Mouse (Mus musculus) spleen, adult 2 months (tissue): ENCODE data around the gene Erp29. TPM values are rescaled to one million over a fixed set of nuclear protein-coding genes. Genes with fewer than 3 reads are reported as not detected.
A peak's percentile ranks its signal among the peaks of the same experiment; 100 is the strongest.

Experiments used
- DNase-seq, 2 experiments: peaks; one replicate each; pipeline versions ENCODE4 v3.0.0 to v3.0.0-alpha.2; 2012 to 2021; ENCODE audit warnings: low spot score in 2 of 2, low read depth in 1 of 2
- H3K27ac ChIP-seq: fragments of 200-500 bp; 2 replicates; pipeline ENCODE4 v1.5.1; 2012; ENCODE audit warnings: low read length, inconsistent platforms; ENCODE audit not compliant: insufficient read depth
- H3K27me3 ChIP-seq: fragments of 200-500 bp; 2 replicates; pipeline ENCODE4 v1.6.1; 2012; ENCODE audit warnings: mild to moderate bottlenecking, moderate library complexity, low read length, inconsistent platforms; ENCODE audit not compliant: control insufficient read depth, insufficient read depth
- H3K36me3 ChIP-seq: fragments of 200-500 bp; 2 replicates; pipeline ENCODE4 v1.6.1; 2012; ENCODE audit warnings: mild to moderate bottlenecking, low read length, inconsistent platforms; ENCODE audit not compliant: control insufficient read depth, insufficient read depth
- H3K4me1 ChIP-seq: fragments of 200-500 bp; 2 replicates; pipeline ENCODE4 v1.6.1; 2011; ENCODE audit warnings: inconsistent platforms; ENCODE audit not compliant: control insufficient read depth, insufficient read depth, insufficient read length
- H3K4me3 ChIP-seq: fragments of 200-500 bp; 2 replicates; pipeline ENCODE4 v1.5.1; 2011; ENCODE audit warnings: mild to moderate bottlenecking, inconsistent platforms; ENCODE audit not compliant: insufficient read depth, insufficient read length; ENCODE audit errors: extremely low read depth
- CTCF ChIP-seq: fragments of 200-500 bp; IDR thresholded peaks from 2 replicates; pipeline ENCODE4 v1.5.1; 2011; ENCODE audit warnings: mild to moderate bottlenecking, inconsistent platforms; ENCODE audit not compliant: insufficient read depth, insufficient read length, insufficient replicate concordance; ENCODE audit errors: extremely low read depth
- POLR2A ChIP-seq: fragments of 200-500 bp; IDR thresholded peaks from 2 replicates; pipeline ENCODE4 v1.6.1; 2011; ENCODE audit warnings: low read depth, low read length, inconsistent platforms
- WGBS: fragments of 180-500 bp; shearing (Covaris S2); methylation state at CpG from one replicate; pipeline ENCODE4 v1.1.7; 2018; 5-methylcytosine and 5-hydroxymethylcytosine counted together
- polyA plus RNA-seq: library from polyadenylated mRNA; depleted of rRNA; stranded (reverse); fragments of >200 nt; gene quantifications from 2 replicates; pipeline ENCODE4 v1.2.3, GENCODE M21; 2012

Erp29 gene
- polyA plus RNA-seq, 1 experiment: 47.5 TPM

DNA sequence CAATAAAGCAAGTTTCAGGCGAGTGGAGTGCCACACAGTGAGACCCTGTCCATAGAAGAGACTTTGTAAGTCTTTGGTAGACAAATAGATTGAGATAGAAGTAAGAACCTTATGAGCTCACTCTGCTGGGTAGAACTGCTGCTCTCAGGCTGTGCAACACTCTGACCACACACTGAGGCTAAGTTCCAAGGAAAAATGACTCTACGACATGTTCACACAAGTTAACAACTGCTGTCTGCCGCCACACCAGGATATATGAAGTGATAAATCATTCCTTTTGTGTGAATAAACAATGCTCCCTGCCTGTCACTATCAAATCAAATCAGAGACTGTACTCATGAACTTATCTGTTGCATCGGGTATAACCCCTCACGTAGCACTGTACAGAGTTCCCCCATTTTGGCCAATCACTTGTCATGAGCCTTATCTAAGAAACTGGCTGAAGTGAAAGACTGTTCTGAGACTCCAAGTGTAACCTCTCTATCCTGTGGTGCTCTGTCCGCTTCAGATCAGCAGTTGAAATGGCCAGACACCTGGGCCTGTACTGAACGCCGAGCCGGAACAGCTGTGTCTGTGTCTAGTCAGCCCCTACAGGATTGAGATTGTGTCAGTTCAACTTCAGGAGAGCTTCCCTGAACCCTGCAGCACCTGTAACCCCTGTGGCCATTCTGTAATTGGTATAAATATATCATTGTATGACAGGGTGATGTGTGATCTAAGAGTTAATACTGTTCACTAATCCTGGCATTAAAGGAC, 3.4 kb upstream of the Erp29 start:
- Histone ChIP-seq H3K27ac (no peak overlapping the region), H3K4me3 (no peak overlapping the region), H3K27me3 (no peaks in the 10 kb centered on the region), H3K36me3 (no peaks in the 10 kb centered on the region), H3K4me1 (peaks cover under 1% of the 10 kb centered on the region; the same call in 1 of the 2 replicates)
- DNase-seq: no peak
- TF ChIP-seq CTCF (no peak), POLR2A (no peak)
- WGBS: 82% methylated on average over 9 of the region's 9 CpGs

DNA sequence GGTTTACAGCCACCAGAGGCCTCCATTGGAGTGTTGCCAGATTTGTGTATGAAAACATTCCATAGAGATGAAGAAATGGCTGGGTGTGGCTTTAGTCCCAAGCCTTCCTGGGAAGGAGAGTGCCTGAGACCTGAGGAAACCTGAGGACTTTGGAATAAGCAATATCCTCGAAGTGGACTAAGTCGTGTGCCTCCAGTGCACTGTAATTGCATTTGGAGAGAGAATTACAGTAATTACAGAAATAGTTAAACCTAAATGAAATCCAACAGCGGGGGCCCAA, 2.1 kb upstream of the Erp29 start:
- Histone ChIP-seq H3K36me3 (no peaks in the 10 kb centered on the region), H3K27ac (no peak overlapping the region), H3K4me3 (no peak overlapping the region), H3K27me3 (no peaks in the 10 kb centered on the region), H3K4me1 (peaks cover 5% of the 10 kb centered on the region; the same call in 1 of the 2 replicates)
- TF ChIP-seq POLR2A (no peak), CTCF (no peak)
- DNase-seq: no peak
- 93% methylated on average over 3 of the region's 3 CpGs for WGBS

DNA sequence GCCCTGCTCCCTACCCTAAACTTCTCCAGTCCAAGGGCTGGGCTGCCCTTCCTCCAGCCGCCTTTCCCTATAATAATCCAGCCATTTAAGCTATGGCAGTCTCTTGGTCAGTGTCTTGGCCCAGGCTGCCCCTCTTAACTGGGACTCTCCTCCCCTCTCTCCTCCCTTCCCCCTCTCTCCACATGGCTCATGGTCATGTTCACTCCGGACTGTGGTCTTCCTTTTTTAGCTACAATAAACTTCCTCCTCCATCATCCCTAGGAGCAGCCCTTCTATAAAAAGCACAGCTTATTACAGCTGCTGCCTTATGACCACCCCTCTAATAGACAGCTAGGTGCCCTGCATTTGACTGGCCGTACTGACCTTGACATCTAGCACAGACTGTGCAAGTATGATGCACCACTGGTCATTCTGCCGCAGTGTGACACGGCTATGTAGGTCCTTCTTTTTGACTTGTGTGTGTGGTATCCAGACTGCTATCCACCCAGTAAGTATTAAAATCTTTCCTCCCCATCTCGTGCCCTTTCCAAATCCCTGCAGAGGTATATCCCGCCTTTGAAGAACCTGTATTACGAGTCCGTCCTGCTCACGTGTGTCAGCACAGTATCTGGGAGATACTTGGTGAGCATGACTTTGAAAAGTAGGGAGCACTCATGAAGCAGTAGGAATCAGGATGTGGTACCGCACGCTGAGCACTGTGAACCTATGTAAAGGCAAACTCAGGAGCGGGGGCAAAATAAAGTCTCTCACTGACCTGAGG, 1.6 kb upstream of the Erp29 start:
- no peaks in the 10 kb centered on the region for H3K36me3 ChIP-seq
- peaks cover 5% of the 10 kb centered on the region; the same call in 1 of the 2 replicates for H3K4me1 ChIP-seq
- no peaks in the 10 kb centered on the region for H3K27me3 ChIP-seq
- WGBS: 91% methylated on average over 13 of the region's 13 CpGs
- no peak overlapping the region for H3K27ac ChIP-seq
- H3K4me3 ChIP-seq: no peak overlapping the region
- TF ChIP-seq CTCF: no peak
- no peak for TF ChIP-seq POLR2A
- no peak for DNase-seq

DNA sequence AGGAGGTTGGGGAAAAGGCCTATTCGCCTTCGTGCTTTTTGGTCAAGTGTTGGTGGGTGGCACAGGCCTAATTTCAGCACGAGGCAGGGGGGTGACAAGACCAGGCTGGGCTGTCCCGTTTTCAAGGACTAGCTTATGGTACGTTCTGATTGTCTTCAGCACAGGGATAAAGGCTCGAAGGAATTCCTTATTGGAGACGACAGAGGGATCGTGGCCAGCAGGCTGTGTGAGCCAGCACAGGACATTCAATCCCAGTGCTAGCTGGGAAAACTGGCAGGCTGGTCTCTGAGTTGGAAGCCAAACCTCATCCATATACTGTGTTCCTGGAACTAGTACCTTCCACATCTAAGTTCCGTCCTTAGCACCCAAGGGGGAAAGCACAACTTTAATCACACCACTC, 600 bp upstream of the Erp29 start:
- Histone ChIP-seq H3K36me3 (peaks cover 3% of the 10 kb centered on the region; the same call in 1 of the 2 replicates), H3K4me1 (peaks cover 5% of the 10 kb centered on the region; the same call in 1 of the 2 replicates), H3K27me3 (no peaks in the 10 kb centered on the region), H3K27ac (peak overlapping the region; percentile 92), H3K4me3 (peak overlapping the region; percentile 90)
- no peak for TF ChIP-seq CTCF
- no peak for TF ChIP-seq POLR2A
- WGBS: 10% methylated on average over 9 of the region's 9 CpGs
- DNase-seq: no peak

DNA sequence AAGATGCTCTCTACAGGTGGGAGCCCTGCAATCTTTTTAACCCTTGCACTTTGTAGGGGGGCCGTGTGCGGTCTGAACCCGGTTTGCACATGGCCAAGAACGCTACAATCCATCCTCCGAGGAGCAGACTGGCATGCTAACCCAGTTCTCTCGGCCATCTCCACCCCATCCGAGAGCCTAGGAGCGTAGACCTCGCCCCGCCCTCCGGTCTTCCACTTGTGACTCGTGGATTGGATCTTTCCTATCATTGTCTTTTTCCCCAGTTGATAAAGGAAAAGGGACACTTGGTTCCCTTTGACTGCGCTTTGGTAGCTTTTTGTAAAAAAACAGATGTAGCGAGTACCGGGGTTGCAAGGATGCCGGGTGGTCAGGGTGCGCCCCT, 671 bp downstream of the Erp29 start, which contains the start of gene Tmem116:
Gene Tmem116, plus strand, starts transcription at position 250 of the 382 bp plus-strand sequence.
- TF ChIP-seq POLR2A (no peak), CTCF (no peak)
- Histone ChIP-seq H3K27ac (peak within 1 kb of the TSS; percentile 95), H3K27me3 (no peaks in the 10 kb centered on the region), H3K36me3 (peaks cover 11% of the 10 kb centered on the region), H3K4me1 (peaks cover 5% of the 10 kb centered on the region; the same call in 1 of the 2 replicates), H3K4me3 (peak within 1 kb of the TSS; percentile 90)
- DNase-seq: peak in 1 of 2 experiments; percentile 20
- 0% methylated on average over 17 of the region's 17 CpGs for WGBS

DNA sequence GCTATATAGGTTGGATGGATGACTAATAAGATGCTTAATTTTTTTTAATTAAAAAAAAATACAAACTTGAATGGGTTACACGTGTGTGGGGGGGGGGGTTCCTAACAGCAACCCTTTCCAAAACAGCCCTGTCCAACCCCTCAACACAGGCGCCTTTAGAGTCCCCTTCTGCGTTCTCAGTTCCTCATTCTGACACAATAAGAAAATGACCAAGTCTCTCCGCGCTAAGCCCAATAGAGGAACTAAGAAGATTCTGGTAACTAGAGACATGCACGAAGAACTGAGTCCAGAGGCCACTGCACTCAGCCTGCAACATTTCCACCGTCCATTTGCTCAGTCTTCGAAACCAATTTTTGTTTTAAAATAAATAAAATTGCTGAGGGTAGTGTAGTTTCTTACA, 1.1 kb downstream of the Erp29 start:
- DNase-seq: peak; percentile 51 to 83
- H3K4me1 ChIP-seq: peaks cover 5% of the 10 kb centered on the region; the same call in 1 of the 2 replicates
- TF ChIP-seq POLR2A (peak; percentile 10; the same call in 1 of the 2 replicates), CTCF (no peak)
- peak overlapping the region; percentile 90 for H3K4me3 ChIP-seq
- WGBS: 2% methylated on average over 8 of the region's 8 CpGs
- peak overlapping the region; percentile 95 for H3K27ac ChIP-seq
- no peaks in the 10 kb centered on the region for H3K27me3 ChIP-seq
- peaks cover 14% of the 10 kb centered on the region for H3K36me3 ChIP-seq

DNA sequence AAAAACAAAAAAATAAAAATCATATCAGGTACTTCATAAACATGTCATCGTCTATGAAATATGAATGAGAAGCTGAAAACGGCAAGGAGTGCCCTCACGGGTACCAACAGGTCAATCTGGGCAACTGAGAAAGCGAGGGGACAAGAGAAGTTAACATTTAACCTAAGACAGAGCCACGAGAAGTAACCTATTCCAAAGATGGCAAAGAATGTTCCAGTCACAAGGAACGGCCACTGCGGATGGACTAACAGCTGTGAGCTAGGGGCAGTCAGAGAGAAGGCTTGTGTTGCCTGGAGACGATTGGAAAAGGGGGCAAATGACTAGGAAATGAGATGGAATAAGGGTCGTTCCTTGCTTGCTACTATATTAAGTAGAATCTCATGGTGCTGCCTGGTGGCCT, 1.8 kb downstream of the Erp29 start:
- DNase-seq: no peak
- WGBS: 80% methylated on average over 9 of the region's 9 CpGs
- H3K36me3 ChIP-seq: peaks cover 16% of the 10 kb centered on the region
- TF ChIP-seq CTCF: no peak
- no peak for TF ChIP-seq POLR2A
- H3K27ac ChIP-seq: peak overlapping the region; percentile 31
- H3K4me1 ChIP-seq: peaks cover 5% of the 10 kb centered on the region; the same call in 1 of the 2 replicates
- no peaks in the 10 kb centered on the region for H3K27me3 ChIP-seq
- H3K4me3 ChIP-seq: no peak overlapping the region; the same call in 1 of the 2 replicates
